Mouse (Mus musculus) bone marrow, adult 2 months (tissue): ENCODE results near the gene Gm49405.
"Not testable (repeated sequence)": the region's sequence is repeated elsewhere in the genome, so short reads cannot be mapped to it uniquely, and the experiment has no call there.

Source experiments
- CTCF ChIP-seq: fragments of 200-500 bp; IDR thresholded peaks from 2 replicates; pipeline ENCODE4 v1.5.1; 2011; ENCODE audit warnings: low read length, control low read depth; ENCODE audit not compliant: control insufficient read depth, insufficient read depth
- POLR2A ChIP-seq: fragments of 200-500 bp; IDR thresholded peaks from 2 replicates; pipeline ENCODE4 v1.6.1; 2011; ENCODE audit warnings: low read depth, mild to moderate bottlenecking, control low read depth, low read length, borderline replicate concordance; ENCODE audit not compliant: control insufficient read depth

- not testable (repeated sequence) for TF ChIP-seq POLR2A, CTCF
Observed at GRCm38 (mm10) chr19:3961805-3962204, 38.6 kb upstream of the Gm49405 start.
